Mouse (Mus musculus) liver, postnatal 0 days (tissue): ENCODE measurements at regions not wholly inside any gene's neighbourhood (a gene's known extent, or its start where the extent isn't known, plus 50 kb on each side); places are given as distances from the start of the nearest gene placed in this dataset.

Experiments used
- ATAC-seq: fragments of 200-750 bp; cut with Nextera tagmentation; 2 replicates; pipeline ENCODE4 v1.8.0; 2017; ENCODE audit warnings: mild to moderate bottlenecking, moderate library complexity
- DNase-seq: peaks from one replicate; pipeline ENCODE4 v3.0.0-alpha.2; 2016
- H3K27ac ChIP-seq: fragments of 300-500 bp; sonication (generic); 2 replicates; pipeline ENCODE4 v1.5.1; 2014; ENCODE audit warnings: antibody characterized with exemption, moderate library complexity, mild to moderate bottlenecking, low read depth
- H3K27me3 ChIP-seq: fragments of 300-500 bp; sonication (generic); 2 replicates; pipeline ENCODE4 v1.6.1; 2014; ENCODE audit warnings: low read length, control low read depth, mixed read lengths; ENCODE audit not compliant: insufficient read depth
- H3K36me3 ChIP-seq: fragments of 300-500 bp; sonication (generic); replicated peaks from 2 replicates; pipeline ENCODE4 v1.6.1; 2014; ENCODE audit warnings: mild to moderate bottlenecking, control low read depth, low read length, moderate library complexity, mixed read lengths; ENCODE audit not compliant: insufficient read depth
- H3K4me1 ChIP-seq: fragments of 300-500 bp; sonication (generic); 2 replicates; pipeline ENCODE4 v1.6.1; 2014; ENCODE audit warnings: antibody characterized with exemption, mild to moderate bottlenecking, control low read depth; ENCODE audit not compliant: insufficient read depth
- H3K4me2 ChIP-seq: fragments of 300-500 bp; sonication (generic); 2 replicates; pipeline ENCODE4 v1.6.1; 2014; ENCODE audit warnings: low read depth, mild to moderate bottlenecking, low read length, moderate library complexity, mixed read lengths
- H3K4me3 ChIP-seq: fragments of 300-500 bp; sonication (generic); 2 replicates; pipeline ENCODE4 v1.5.1; 2014; ENCODE audit warnings: low read depth, low read length
- H3K9ac ChIP-seq: fragments of 300-500 bp; sonication (generic); replicated peaks from 2 replicates; pipeline ENCODE4 v1.6.1; 2014; ENCODE audit warnings: mild to moderate bottlenecking, moderate library complexity
- H3K9me3 ChIP-seq: fragments of 300-500 bp; sonication (generic); 2 replicates; pipeline ENCODE4 v1.6.1; 2016; ENCODE audit warnings: mild to moderate bottlenecking, control low read depth, low read length, mixed read lengths
- CTCF ChIP-seq: sonication (generic); IDR thresholded peaks from 2 replicates; pipeline ENCODE4 v1.5.1; 2016; ENCODE audit warnings: antibody characterized with exemption, low read depth
- EP300 ChIP-seq: IDR thresholded peaks from 2 replicates; pipeline ENCODE4 v1.6.1; 2016; ENCODE audit warnings: antibody characterized with exemption, low read depth, mild to moderate bottlenecking
- WGBS: fragments of 180-500 bp; shearing (Covaris S2); extraction: QIAGEN DNeasy Blood & Tissue Kit; methylation state at CpG from one replicate; pipeline ENCODE4 v1.1.7; 2014; ENCODE audit not compliant: insufficient replicate concordance; 5-methylcytosine and 5-hydroxymethylcytosine counted together

GRCm38 (mm10) chr5:29029957-29030356, 165.8 kb upstream of the Rnf32 start:
- no peak for TF ChIP-seq CTCF
- TF ChIP-seq EP300: no peak
- H3K4me1 ChIP-seq: no peaks in the 10 kb centered on the region
- DNase-seq (no peak), ATAC-seq (no peak)
- H3K4me3 ChIP-seq: no peak overlapping the region
- H3K4me2 ChIP-seq: no peak overlapping the region
- no peak overlapping the region for H3K9ac ChIP-seq
- H3K27me3 ChIP-seq: no peaks in the 10 kb centered on the region
- H3K36me3 ChIP-seq: no peaks in the 10 kb centered on the region
- no peak overlapping the region for H3K27ac ChIP-seq
- 56% methylated on average over 5 of the region's 5 CpGs for WGBS
- H3K9me3 ChIP-seq: no peaks in the 10 kb centered on the region

GRCm38 (mm10) chr5:29025045-29025444, 170.7 kb upstream of the Rnf32 start:
- TF ChIP-seq CTCF (no peak), EP300 (no peak)
- H3K4me2 ChIP-seq: no peak overlapping the region
- H3K9me3 ChIP-seq: no peaks in the 10 kb centered on the region
- no peaks in the 10 kb centered on the region for H3K4me1 ChIP-seq
- no peak for ATAC-seq
- H3K36me3 ChIP-seq: no peaks in the 10 kb centered on the region
- no peak overlapping the region for H3K4me3 ChIP-seq
- no peaks in the 10 kb centered on the region for H3K27me3 ChIP-seq
- H3K9ac ChIP-seq: no peak overlapping the region
- H3K27ac ChIP-seq: no peak overlapping the region
- no peak for DNase-seq

DNA sequence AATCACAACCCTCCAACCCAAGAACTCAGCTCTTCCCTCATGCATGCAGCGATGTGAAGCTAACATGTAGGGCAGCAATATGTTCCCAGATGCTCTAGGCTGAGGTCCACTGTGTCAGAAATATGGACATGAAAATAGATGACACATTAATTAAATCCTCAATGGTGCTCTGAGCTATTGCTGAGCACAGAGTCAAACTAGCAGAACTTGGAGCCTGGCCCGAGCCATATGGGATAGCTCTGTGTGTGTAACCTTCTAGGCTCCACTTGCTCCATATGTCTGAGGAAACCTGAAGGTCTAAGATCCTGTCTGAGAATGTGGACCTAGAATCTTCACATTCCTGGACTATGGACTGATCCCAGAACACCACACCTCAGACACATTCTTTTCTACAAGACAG, 203.0 kb upstream of the Rnf32 start:
- Histone ChIP-seq H3K27ac (no peak overlapping the region), H3K36me3 (no peaks in the 10 kb centered on the region), H3K4me3 (no peak overlapping the region), H3K27me3 (no peaks in the 10 kb centered on the region), H3K4me1 (no peaks in the 10 kb centered on the region), H3K9me3 (no peaks in the 10 kb centered on the region), H3K9ac (no peak overlapping the region), H3K4me2 (no peak overlapping the region)
- TF ChIP-seq CTCF (no peak), EP300 (no peak)
- WGBS: 66% methylated on average over 2 of the region's 2 CpGs
- DNase-seq (no peak), ATAC-seq (no peak)

DNA sequence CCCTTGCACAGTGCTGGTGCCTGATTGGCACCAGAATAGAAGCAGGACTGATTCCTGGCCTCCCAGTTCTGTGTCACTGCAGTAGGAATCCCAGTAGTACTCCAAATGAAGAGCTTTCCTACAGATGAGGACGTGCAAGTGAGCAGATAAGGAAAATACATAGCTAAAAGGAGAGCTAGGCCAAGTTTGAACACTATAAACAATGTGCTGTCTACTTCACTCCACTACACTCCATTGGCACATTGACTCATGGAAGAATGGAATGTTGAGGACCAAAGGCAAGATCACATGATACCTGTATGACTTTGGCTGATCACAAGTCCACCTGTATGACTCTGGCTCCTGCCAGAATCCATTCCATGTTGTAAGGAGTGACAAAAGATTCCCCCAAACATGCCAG, 215.9 kb upstream of the Rnf32 start:
- WGBS: 43% methylated on average over 1 of the region's 1 CpGs
- TF ChIP-seq CTCF (no peak), EP300 (no peak)
- Histone ChIP-seq H3K9ac (no peak overlapping the region), H3K4me2 (no peak overlapping the region), H3K36me3 (no peaks in the 10 kb centered on the region), H3K9me3 (no peaks in the 10 kb centered on the region), H3K4me3 (no peak overlapping the region), H3K4me1 (no peaks in the 10 kb centered on the region), H3K27ac (no peak overlapping the region), H3K27me3 (no peaks in the 10 kb centered on the region)
- ATAC-seq: no peak
- DNase-seq: no peak

- no peaks in the 10 kb centered on the region for H3K27me3 ChIP-seq
- DNase-seq: no peak
- H3K4me3 ChIP-seq: no peak overlapping the region
- no peaks in the 10 kb centered on the region for H3K9me3 ChIP-seq
- H3K4me2 ChIP-seq: no peak overlapping the region
- H3K27ac ChIP-seq: no peak overlapping the region
- ATAC-seq: no peak
- H3K4me1 ChIP-seq: no peaks in the 10 kb centered on the region
- 74% methylated on average over 2 of the region's 2 CpGs for WGBS
- no peaks in the 10 kb centered on the region for H3K36me3 ChIP-seq
- H3K9ac ChIP-seq: no peak overlapping the region
- TF ChIP-seq CTCF (no peak), EP300 (no peak)
Observed at GRCm38 (mm10) chr5:28970404-28970803, 225.4 kb upstream of the Rnf32 start.

DNA sequence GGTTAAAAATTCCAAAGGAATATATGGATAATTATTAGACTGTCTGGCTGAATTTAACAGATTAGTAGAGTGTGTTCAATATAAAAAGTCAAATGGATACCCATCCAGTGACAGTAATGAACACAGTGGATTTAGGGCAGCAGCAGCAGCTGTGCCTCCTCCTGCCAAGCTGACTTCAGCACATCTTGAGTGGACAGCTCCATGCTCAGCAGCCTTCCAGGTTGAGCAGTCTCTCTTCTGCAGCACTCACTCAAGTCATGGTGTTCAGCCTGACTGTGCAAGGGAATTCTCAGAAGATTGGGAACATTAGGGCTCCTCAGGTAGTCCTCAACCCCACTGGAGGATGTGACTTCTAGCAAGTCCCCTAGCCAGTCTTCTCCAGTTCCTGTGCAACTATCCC, 240.8 kb upstream of the Rnf32 start:
- Histone ChIP-seq H3K4me1 (no peaks in the 10 kb centered on the region), H3K27ac (no peak overlapping the region), H3K36me3 (no peaks in the 10 kb centered on the region), H3K4me2 (no peak overlapping the region), H3K9ac (no peak overlapping the region), H3K27me3 (no peaks in the 10 kb centered on the region), H3K9me3 (no peaks in the 10 kb centered on the region), H3K4me3 (no peak overlapping the region)
- no peak for ATAC-seq
- TF ChIP-seq CTCF (no peak), EP300 (no peak)
- peak; percentile 17 for DNase-seq

- ATAC-seq (no peak), DNase-seq (no peak)
- no peaks in the 10 kb centered on the region for H3K27me3 ChIP-seq
- H3K9ac ChIP-seq: no peak overlapping the region
- H3K27ac ChIP-seq: no peak overlapping the region
- no peaks in the 10 kb centered on the region for H3K9me3 ChIP-seq
- no peaks in the 10 kb centered on the region for H3K4me1 ChIP-seq
- no peaks in the 10 kb centered on the region for H3K36me3 ChIP-seq
- H3K4me3 ChIP-seq: no peak overlapping the region
- H3K4me2 ChIP-seq: no peak overlapping the region
- WGBS: 52% methylated on average over 4 of the region's 4 CpGs
- no peak for TF ChIP-seq EP300
Observed at GRCm38 (mm10) chr5:28947465-28947864, 248.3 kb upstream of the Rnf32 start.
